Mouse (Mus musculus): ENCODE results near the gene Il10ra.

DNA sequence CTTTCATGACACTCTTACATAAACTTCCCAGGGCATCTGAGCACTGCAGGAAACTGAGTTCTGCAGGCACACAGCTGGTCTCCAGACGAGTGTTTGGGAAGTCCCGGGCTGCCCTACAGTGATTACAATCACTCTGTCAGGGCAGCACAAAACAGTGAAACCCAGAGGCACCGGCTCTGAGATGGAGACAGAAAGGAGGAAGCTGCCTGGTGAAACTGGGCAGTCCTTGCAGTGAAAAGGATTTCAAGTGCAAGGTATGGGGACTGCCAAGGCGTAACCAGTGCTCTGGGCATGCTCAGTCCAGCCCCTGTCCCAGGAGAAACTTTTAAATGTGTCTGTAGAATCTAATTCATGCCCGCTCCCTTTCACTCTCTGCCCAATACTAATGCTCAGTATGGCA is 3.3 kb upstream of the Il10ra start:
- TF ChIP-seq CTCF (IDR thresholded peaks at IDR 0.05; ENCODE audit: control insufficient read depth, insufficient read depth, insufficient replicate concordance, low read depth, low read length) (no peak), POLR2A (IDR thresholded peaks at IDR 0.05; ENCODE audit: control insufficient read depth, low read depth, low read length) (no peak)

Data from testis, adult 2 months (tissue).